Mouse (Mus musculus) layer of hippocampus, adult 2 months (tissue): ENCODE results near the gene Ndufa3. TPM values are rescaled to one million over a fixed set of nuclear protein-coding genes. Genes with fewer than 3 reads are reported as not detected.
A peak's percentile ranks its signal among the peaks of the same experiment; 100 is the strongest.
"Not testable (repeated sequence)": the region's sequence is repeated elsewhere in the genome, so short reads cannot be mapped to it uniquely, and the experiment has no call there.

Source experiments
- DNase-seq, 2 experiments: peaks; one replicate each; pipeline ENCODE4 v3.0.0; 2022; ENCODE audit warnings: low spot score in 2 of 2
- H3K27ac ChIP-seq: fragments of 200-600 bp; 2 replicates; pipeline ENCODE4 v1.8.1; 2022
- H3K4me3 ChIP-seq: fragments of 200-600 bp; 2 replicates; pipeline ENCODE4 v1.8.1; 2022; ENCODE audit warnings: mild to moderate bottlenecking
- CTCF ChIP-seq: fragments of 200-600 bp; conservative IDR thresholded peaks from 2 replicates; pipeline ENCODE4 v1.8.1; 2022; ENCODE audit warnings: antibody characterized with exemption, mild to moderate bottlenecking, moderate library complexity
- long read RNA-seq, 2 experiments: library from polyadenylated mRNA; stranded (forward); transcript quantifications; one replicate each; pipeline ENCODE4 v2.0.0; 2021; ENCODE audit warnings: borderline mapping rate in 2 of 2
- total RNA-seq, 2 experiments: library from RNA; stranded (reverse); gene quantifications; 2 replicates each; pipeline ENCODE4 v1.2.3; 2021

Gene Ndufa3
- total RNA-seq = 100 to 1,000 TPM; 537 to 571 TPM
- long read RNA-seq, experiment 1, transcript Ndufa3-201 (4 exons, 515 nt) = major isoform, 157 of 194 reads
- long read RNA-seq, experiment 1, partial matches to known transcripts = 33 of 194 reads
- long read RNA-seq, experiment 1, other reads (novel, unspliced or antisense) = 0 of 194 reads
- long read RNA-seq, experiment 2, transcript Ndufa3-201 (4 exons, 515 nt) = major isoform, 232 of 276 reads
- long read RNA-seq, experiment 2, transcript Ndufa3-204 (4 exons, 343 nt) = minor isoform, 5 of 276 reads
- long read RNA-seq, experiment 2, partial matches to known transcripts = 35 of 276 reads
- long read RNA-seq, experiment 2, other reads (novel, unspliced or antisense) = 2 of 276 reads

DNA sequence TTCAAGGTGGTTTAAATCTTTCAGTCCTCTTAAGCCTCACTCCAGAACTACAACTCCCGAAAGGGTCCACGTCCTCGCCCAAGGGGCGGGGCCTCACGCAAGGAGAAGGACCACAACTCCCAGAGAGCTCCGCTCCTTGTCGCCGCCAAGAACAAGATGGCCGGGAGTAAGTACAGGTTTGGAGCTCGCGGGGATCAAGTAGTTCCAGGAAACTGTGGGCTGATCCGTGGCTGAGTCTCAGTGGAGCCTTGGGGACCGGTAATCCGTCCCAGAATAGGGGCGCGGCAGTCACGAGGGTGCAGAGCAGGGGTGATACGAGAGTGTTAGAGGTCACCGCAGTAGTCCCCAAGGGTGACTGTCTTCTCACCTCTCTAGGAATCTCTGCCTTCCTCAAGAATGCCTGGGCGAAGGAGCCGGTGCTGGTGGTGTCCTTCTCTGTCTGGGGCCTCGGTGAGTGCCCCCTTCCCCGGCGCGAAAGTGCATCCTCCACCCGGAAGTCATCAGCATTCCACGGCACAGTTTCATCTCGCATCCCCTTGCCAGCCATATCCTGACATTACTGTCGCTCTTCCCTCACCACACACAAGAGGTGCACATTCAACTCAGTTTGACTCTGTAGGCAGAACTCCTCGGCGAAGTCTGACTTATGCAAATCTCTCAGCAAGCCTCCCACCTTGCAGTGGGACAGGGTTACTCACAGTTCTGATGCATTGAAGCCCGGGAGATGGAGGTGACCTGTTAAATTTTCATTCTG lies at the start of gene Ndufa3:
Gene Ndufa3 (plus strand): TSS at position 132 of the 754 bp plus-strand sequence.
- Histone ChIP-seq H3K4me3 (peak within 1 kb of the TSS; percentile 93), H3K27ac (peak within 1 kb of the TSS; percentile 97)
- TF ChIP-seq CTCF = no peak
- peak; percentile 88 to 91 for DNase-seq

DNA sequence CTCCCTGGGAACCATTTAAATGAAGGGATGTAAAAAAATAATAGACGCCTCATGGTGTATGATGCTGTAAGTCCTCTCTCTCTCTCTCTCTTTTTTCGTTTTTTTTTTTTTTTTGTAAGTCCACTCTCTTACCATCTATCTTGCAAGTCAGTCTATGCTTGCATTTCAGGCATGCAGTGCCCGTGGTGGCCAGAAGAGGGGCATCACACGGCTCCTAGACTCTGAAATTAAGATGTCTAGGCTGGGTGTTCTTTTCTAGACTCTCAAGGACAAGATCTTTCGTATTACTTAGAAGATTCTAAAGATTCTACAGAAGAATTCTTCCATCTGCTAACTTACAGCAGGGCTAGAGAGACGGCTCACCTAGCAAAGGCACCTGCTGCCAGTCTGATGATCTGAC lies 47.4 kb upstream of the Ndufa3 start:
- TF ChIP-seq CTCF = peak; percentile 50
- no peak overlapping the region for H3K4me3 ChIP-seq
- DNase-seq = no peak
- H3K27ac ChIP-seq = no peak overlapping the region

DNA sequence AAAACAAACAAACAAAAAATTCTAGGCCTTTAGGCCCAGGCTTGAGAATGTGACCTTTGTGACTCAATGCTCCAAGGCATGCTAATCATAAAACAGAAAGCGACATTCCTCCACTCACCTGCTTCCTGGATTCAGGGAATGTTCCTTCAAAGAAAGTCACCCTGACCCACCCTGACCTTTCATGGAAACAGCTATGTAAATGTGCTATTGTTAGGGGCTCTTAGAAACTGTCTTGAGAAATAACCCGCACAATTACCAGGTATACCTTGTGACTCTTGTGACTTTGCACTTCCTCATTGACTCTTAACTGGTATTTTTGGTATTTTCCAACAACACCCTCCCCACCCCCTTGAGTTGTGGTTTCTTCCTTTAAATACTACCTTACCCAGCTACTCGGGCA lies 46.6 kb upstream of the Ndufa3 start:
- not testable (repeated sequence) for H3K4me3 ChIP-seq, H3K27ac ChIP-seq, DNase-seq

DNA sequence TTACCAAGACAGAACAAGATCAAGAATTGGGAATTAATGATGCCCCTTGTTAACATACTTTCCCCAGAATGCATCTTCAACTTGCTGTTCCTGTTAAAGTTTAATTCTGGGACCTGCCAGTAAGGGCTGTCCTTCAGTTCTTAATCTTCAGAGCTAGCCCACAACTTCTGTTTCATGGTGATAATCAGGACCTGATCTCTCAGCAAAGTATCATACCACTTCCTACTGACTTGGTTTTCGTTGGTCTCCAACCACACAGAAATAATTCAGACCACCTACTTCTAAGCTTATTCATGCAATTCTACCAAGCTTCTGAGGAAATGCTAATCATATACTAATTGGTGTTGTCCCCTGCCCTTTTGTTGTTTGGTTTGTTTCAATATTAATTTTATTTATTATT lies 45.3 kb upstream of the Ndufa3 start:
- no peak overlapping the region for H3K27ac ChIP-seq
- TF ChIP-seq CTCF = no peak
- H3K4me3 ChIP-seq = no peak overlapping the region
- DNase-seq = no peak

DNA sequence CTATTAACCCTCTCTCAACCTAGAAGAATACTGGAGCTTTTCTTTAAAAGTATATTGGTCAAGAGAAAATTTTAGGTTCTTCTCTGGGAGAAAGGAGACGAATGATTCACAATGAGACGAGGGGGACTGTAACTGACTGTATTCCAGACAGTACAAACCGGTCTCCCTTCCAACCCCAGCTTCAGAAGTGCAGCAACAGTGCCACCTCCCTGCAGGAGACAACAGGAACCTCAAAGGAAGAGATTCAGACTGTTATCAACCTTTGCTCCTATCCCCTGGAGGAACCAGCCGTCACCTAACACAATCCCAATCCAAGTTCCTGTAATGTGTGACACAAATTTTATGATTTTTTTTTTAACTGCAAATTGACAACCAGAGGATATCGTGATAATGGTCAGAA lies 43.0 kb upstream of the Ndufa3 start:
- peak; percentile 79 for TF ChIP-seq CTCF
- Histone ChIP-seq H3K4me3 (no peak overlapping the region), H3K27ac (peak overlapping the region; percentile 58)
- peak; percentile 54 to 69 for DNase-seq

DNA sequence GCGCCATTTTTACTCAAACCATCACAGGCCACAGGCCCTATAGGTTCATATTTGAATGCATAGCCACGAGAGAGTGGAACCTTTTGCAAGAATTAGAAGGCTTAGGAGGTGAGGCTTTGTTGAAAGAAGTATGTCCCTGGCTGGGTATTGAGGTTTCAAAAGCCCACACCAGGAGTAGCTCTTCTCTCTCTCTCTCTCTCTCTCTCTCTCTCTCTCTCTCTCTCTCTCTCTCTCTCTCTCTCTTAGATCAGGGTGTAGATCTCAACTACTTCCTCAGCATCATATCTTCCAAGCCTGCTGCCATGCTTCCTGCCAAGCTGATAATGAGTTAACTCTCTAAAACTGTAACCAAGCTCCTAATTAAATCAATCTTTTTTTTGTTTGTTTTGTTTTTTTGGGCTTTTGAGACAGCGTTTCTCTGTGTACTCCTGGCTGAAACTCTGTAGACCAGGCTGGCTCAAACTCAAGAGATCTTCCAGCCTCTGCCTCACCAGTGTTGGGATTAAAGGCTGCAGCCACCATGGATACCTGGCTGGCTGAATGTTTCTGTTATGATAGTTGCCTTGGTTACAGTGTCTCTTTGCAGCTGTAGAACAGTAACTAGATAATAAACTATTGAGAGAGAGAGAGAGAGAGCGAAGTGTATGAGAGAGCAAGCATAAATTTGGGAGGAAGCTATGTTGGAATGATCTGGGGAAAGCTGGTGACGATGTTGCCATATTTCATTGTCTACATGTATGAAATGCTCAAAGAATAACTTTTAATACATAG lies 40.6 kb upstream of the Ndufa3 start:
- DNase-seq = no peak
- no peak overlapping the region for H3K27ac ChIP-seq
- no peak overlapping the region for H3K4me3 ChIP-seq
- TF ChIP-seq CTCF = no peak

DNA sequence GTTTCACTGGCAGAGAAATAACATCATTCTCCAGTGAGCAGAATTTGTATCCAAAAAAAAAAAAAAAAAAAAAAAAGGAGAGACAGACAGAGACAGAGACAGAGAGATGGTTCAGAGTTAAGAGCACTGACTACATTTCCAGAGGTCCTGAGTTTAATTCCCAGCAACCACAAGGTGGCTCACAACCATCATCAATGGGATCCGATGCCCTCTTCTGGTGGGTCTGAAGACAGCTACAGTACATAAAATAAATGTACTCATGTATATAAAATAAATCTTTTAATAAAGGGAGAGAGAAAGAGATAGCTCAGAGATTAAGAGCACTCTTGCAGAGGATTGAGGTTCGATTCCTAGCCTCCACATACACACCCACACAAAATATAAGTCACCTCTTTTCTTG lies 39.0 kb upstream of the Ndufa3 start:
- peak; percentile 45 for TF ChIP-seq CTCF
- no peak for DNase-seq
- no peak overlapping the region for H3K4me3 ChIP-seq
- H3K27ac ChIP-seq = no peak overlapping the region

DNA sequence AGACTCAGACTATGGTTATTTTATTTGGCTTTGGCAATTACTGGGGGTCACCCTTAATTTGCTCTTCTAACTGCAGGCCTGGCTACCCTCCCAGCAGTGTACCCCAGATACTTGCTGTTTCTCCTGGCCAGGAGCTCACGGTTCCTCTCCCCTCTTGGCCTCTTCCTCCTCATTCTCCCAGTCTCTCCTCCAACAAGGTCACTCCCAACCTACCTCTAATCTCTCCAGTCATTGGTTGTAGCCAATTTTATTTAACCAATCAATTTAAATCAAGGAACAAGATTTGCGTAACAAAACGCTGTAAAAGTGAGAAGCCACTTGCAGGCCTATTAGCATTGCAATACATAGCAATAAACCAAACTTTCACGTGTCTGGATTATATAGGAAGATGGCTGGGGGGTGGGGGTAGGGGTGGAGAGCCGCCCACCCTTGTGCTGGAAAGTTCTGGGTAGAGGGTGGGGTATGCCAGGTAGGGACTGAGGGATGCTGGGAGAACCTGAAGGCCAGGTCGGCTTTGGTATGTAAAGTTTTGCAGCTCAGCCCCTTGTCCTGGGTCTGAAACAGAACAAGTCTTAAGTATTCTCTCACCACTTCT lies 38.1 kb upstream of the Ndufa3 start:
- Histone ChIP-seq H3K27ac (no peak overlapping the region), H3K4me3 (no peak overlapping the region)
- no peak for DNase-seq
- no peak for TF ChIP-seq CTCF

DNA sequence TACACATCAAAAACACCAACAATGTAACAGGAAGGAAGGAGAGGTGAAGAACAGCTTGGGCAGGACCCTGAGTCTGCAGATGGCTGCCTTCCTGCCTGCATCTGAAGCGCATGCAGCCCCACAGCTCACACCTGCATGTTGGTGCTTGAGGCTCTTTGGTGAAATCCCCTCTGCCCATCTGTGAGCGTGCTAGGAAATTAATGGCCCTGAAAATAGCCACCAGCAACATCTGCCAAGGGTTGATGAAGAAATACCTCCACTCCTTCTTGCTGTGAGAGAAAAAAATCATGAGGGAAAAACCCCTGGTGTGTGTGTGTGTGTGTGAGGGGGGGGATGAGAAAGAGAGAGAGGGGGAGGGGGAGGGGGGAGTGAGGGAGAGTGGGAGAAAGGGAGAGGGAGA lies 37.1 kb upstream of the Ndufa3 start:
- no peak overlapping the region for H3K27ac ChIP-seq
- no peak overlapping the region for H3K4me3 ChIP-seq
- TF ChIP-seq CTCF = no peak
- no peak for DNase-seq

DNA sequence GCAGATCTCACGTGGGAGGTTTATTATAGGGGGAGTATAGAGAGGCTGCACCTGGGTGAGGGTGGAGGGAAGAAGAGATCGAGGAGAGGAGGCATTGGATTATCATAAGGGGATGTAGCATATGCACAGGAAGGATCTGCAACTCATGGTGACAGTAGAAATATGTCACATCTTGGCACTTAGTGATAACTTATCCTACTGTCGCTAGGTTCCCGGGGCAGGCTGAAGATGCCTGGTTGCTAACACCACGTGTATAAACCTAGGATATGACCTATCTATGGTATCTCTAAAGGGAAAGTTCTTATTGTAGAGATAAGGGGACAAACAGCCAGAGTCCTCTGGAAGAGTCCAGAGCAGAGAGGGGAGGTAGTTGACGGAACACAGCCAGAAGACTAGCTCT lies 31.4 kb upstream of the Ndufa3 start:
- Histone ChIP-seq H3K4me3 (no peak overlapping the region), H3K27ac (peak overlapping the region; percentile 64; the same call in 1 of the 2 replicates)
- DNase-seq = peak in 1 of 2 experiments; percentile 26
- TF ChIP-seq CTCF = no peak

DNA sequence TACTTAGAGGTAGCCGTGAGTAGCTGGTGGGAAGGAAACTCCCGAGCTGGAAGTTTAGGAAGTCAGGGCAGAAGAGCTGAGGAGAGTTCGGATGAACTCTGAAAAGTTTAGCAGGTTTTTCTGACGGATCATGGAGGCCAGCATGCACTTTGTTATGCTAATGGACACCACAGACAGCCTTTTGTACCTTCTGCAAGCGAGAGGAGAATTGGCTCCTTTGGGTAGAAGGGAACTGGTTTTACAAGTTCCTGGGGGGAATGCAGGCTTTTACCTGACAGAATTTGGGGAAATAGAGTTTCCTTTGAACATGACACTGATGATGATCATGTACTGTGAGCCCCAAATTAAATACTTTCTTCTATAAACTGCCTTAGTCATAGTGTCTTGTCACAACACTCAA lies 30.9 kb upstream of the Ndufa3 start:
- no peak overlapping the region for H3K4me3 ChIP-seq
- no peak for TF ChIP-seq CTCF

DNA sequence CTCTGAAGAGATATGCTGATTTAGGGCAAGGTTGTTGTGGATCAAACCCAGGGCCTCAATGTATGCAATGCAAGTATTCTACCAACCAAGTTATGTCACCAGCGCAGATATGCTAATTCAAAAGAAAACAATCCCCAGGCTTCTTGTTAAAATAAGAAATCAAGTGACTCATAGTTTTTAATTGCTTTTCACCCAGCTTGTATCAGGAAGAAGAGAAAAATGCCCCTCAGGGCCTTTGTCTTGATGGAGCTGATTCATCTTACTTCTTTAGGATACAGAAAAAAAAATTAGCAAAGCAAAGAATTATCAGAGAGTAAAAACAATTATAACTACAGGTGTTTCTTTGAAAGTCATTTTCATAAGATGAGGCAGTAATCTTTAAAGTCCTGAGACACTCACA lies 29.9 kb upstream of the Ndufa3 start:
- no peak for DNase-seq
- no peak overlapping the region for H3K4me3 ChIP-seq

More for the DNA sequence above, 30.9 kb upstream of the Ndufa3 start:
- H3K27ac ChIP-seq = peak overlapping the region; percentile 64; the same call in 1 of the 2 replicates
- DNase-seq = no peak

DNA sequence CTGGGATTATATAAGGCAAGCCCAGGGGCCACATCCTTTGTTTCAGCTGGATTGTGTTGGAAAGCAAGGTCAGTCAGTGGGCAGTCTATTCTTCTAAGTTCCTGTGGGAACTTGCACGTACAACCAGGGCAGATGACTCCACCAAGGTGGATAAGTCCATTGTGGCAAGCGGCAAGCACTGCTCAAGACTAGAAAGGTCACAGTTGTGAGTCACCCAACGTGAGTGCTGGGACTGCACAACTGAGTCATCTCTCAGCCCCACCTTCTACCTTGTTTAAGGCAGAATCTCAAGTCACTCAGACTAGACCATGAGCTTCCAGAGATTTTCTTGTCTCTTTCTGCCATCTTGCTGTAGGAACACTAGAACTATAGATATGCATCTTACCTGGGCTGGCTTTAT lies 26.6 kb upstream of the Ndufa3 start:
- TF ChIP-seq CTCF = no peak
- no peak overlapping the region for H3K27ac ChIP-seq
- no peak overlapping the region for H3K4me3 ChIP-seq
- no peak for DNase-seq

More for the DNA sequence above, 29.9 kb upstream of the Ndufa3 start:
- no peak for TF ChIP-seq CTCF
- H3K27ac ChIP-seq = peak overlapping the region; percentile 65; the same call in 1 of the 2 replicates
